Mouse (Mus musculus) kidney, postnatal 0 days (tissue): Measurements from ENCODE around the gene Creb3l1. TPM values are rescaled to one million over a fixed set of nuclear protein-coding genes. Genes with fewer than 3 reads are reported as not detected.

Source experiments
- ATAC-seq: fragments of 200-750 bp; cut with Nextera tagmentation; replicated peaks from 2 replicates; pipeline ENCODE4 v1.8.0; 2017; ENCODE audit warnings: low read depth, moderate number of reproducible peaks, moderate TSS enrichment, moderate library complexity; ENCODE audit not compliant: low FRiP score
- DNase-seq: peaks from one replicate; pipeline ENCODE4 v3.0.0-alpha.2; 2016; ENCODE audit warnings: low spot score
- H3K27ac ChIP-seq: fragments of 300-500 bp; sonication (generic); 2 replicates; pipeline ENCODE4 v1.5.1; 2014; ENCODE audit warnings: mild to moderate bottlenecking
- H3K27me3 ChIP-seq: fragments of 300-500 bp; sonication (generic); 2 replicates; pipeline ENCODE4 v1.6.1; 2014; ENCODE audit warnings: low read length, mixed read lengths; ENCODE audit not compliant: insufficient read depth
- H3K36me3 ChIP-seq: fragments of 300-500 bp; sonication (generic); 2 replicates; pipeline ENCODE4 v1.6.1; 2014; ENCODE audit warnings: low read length, mixed read lengths; ENCODE audit not compliant: insufficient read depth
- H3K4me1 ChIP-seq: fragments of 300-500 bp; sonication (generic); replicated peaks from 2 replicates; pipeline ENCODE4 v1.6.1; 2014; ENCODE audit warnings: antibody characterized with exemption, low read length, mixed read lengths; ENCODE audit not compliant: insufficient read depth
- H3K4me2 ChIP-seq: fragments of 300-500 bp; sonication (generic); 2 replicates; pipeline ENCODE4 v1.6.1; 2014; ENCODE audit warnings: mild to moderate bottlenecking, low read length, moderate library complexity, mixed read lengths
- H3K4me3 ChIP-seq: fragments of 300-500 bp; sonication (generic); replicated peaks from 2 replicates; pipeline ENCODE4 v1.5.1; 2014; ENCODE audit warnings: low read depth, low read length
- H3K9ac ChIP-seq: fragments of 300-500 bp; sonication (generic); 2 replicates; pipeline ENCODE4 v1.6.1; 2014; ENCODE audit warnings: low read depth, low read length
- H3K9me3 ChIP-seq: fragments of 300-500 bp; sonication (generic); replicated peaks from 2 replicates; pipeline ENCODE4 v1.6.1; 2016; ENCODE audit warnings: low read length, inconsistent platforms, mixed read lengths
- CTCF ChIP-seq: IDR thresholded peaks from 2 replicates; pipeline ENCODE4 v1.5.1; 2016; ENCODE audit warnings: antibody characterized with exemption, low read depth, mild to moderate bottlenecking, moderate library complexity
- WGBS: fragments of 180-500 bp; shearing (Covaris S2); extraction: QIAGEN DNeasy Blood & Tissue Kit; methylation state at CpG from one replicate; pipeline ENCODE4 v1.1.7; 2014; 5-methylcytosine and 5-hydroxymethylcytosine counted together
- polyA plus RNA-seq: library from polyadenylated mRNA; unstranded; fragments of >200 nt; fragmentation: Nextera tagmentation; extraction: Ambion mirVana; gene quantifications from 2 replicates; pipeline ENCODE4 v1.2.1, GENCODE M21; 2015

Creb3l1 gene
- polyA plus RNA-seq, 1 experiment from 2014 or later, result 9.3 TPM

DNA sequence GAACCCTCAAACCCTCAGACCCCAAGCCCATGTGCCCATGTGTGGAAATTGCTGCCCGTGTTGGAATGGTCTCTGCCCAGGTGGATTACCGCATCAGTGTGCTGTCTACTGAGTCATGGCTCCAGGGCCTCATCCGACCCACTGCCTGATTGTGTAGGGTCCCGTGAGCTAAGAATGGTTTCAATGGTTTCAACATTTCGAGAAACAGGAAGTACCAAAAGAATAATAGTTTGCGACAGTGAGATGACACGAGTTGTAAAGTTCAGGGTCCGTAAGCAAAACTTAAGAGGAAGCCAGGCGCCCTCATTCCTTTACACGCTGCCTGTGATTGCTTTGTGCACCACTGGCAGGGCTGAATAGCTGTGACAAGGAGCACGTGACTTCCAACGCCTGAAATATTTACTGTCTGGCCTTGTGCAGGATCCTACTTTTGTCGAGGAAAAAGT, 52.2 kb downstream of the Creb3l1 start:
- no peaks in the 10 kb centered on the region for H3K9me3 ChIP-seq
- ATAC-seq (no peak), DNase-seq (peak; percentile 75)
- H3K4me1 ChIP-seq, result peaks cover 24% of the 10 kb centered on the region
- H3K27me3 ChIP-seq, result peaks cover 24% of the 10 kb centered on the region; the same call in 1 of the 2 replicates
- H3K4me2 ChIP-seq, result no peak overlapping the region
- H3K27ac ChIP-seq, result peak overlapping the region; percentile 86
- H3K36me3 ChIP-seq, result no peaks in the 10 kb centered on the region
- no peak for TF ChIP-seq CTCF
- H3K4me3 ChIP-seq, result no peak overlapping the region
- WGBS, result 29% methylated on average over 13 of the region's 13 CpGs
- no peak overlapping the region for H3K9ac ChIP-seq

- Histone ChIP-seq H3K9ac (peak overlapping the region; percentile 29; the same call in 1 of the 2 replicates), H3K27ac (peak overlapping the region; percentile 86), H3K4me3 (no peak overlapping the region), H3K36me3 (no peaks in the 10 kb centered on the region), H3K4me2 (peak overlapping the region; percentile 23), H3K4me1 (peaks cover 24% of the 10 kb centered on the region), H3K9me3 (no peaks in the 10 kb centered on the region), H3K27me3 (peaks cover 24% of the 10 kb centered on the region; the same call in 1 of the 2 replicates)
- no peak for ATAC-seq
- peak; percentile 61 for DNase-seq
- WGBS, result 23% methylated on average over 21 of the region's 21 CpGs
- TF ChIP-seq CTCF, result no peak
These were observed 52.8 kb downstream of the Creb3l1 start for GRCm38 (mm10) chr2:91971231-91972097.

DNA sequence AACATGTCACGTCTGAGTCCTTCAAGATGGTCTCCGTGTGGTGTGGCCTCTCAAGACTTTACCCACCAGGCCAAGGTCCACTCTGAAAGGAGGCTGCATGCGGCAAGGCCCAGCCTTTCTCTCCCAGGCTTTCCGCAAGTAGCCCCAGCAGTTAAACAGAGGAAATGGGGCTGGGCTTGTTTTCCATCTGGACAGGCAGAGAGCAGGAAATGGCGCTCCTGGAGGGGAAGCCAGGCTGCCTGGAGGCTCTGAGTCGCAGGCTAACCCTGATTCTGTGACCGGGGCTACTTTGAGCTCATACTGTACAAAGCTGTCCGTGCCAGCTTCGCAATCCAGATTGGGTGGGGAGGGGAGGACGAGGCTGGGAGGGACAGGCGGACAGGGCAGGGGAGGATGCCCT, 56.3 kb downstream of the Creb3l1 start:
- H3K9ac ChIP-seq, result no peak overlapping the region

GRCm38 (mm10) chr2:91966367-91966766, 57.9 kb downstream of the Creb3l1 start:
- Histone ChIP-seq H3K36me3 (no peaks in the 10 kb centered on the region), H3K4me1 (peaks cover 20% of the 10 kb centered on the region), H3K9ac (no peak overlapping the region), H3K27ac (no peak overlapping the region), H3K4me3 (no peak overlapping the region), H3K27me3 (no peaks in the 10 kb centered on the region), H3K9me3 (no peaks in the 10 kb centered on the region), H3K4me2 (no peak overlapping the region)
- 81% methylated on average over 5 of the region's 5 CpGs for WGBS
- DNase-seq (no peak), ATAC-seq (no peak)
- TF ChIP-seq CTCF, result no peak

More for the DNA sequence above, 56.3 kb downstream of the Creb3l1 start:
- Histone ChIP-seq H3K4me3 (no peak overlapping the region), H3K9me3 (no peaks in the 10 kb centered on the region), H3K4me1 (peaks cover 11% of the 10 kb centered on the region; the same call in 1 of the 2 replicates), H3K4me2 (no peak overlapping the region), H3K36me3 (no peaks in the 10 kb centered on the region), H3K27ac (peak overlapping the region; percentile 78), H3K27me3 (no peaks in the 10 kb centered on the region)
- TF ChIP-seq CTCF, result no peak
- no peak for ATAC-seq
- DNase-seq, result peak; percentile 62
- 42% methylated on average over 11 of the region's 11 CpGs for WGBS

GRCm38 (mm10) chr2:91965417-91965816, 58.9 kb downstream of the Creb3l1 start:
- 14% methylated on average over 20 of the region's 20 CpGs for WGBS
- TF ChIP-seq CTCF, result no peak

GRCm38 (mm10) chr2:91964610-91965204, 59.6 kb downstream of the Creb3l1 start:
- Histone ChIP-seq H3K4me1 (peaks cover 13% of the 10 kb centered on the region), H3K27me3 (no peaks in the 10 kb centered on the region), H3K9me3 (no peaks in the 10 kb centered on the region), H3K27ac (peak overlapping the region; percentile 65; the same call in 1 of the 2 replicates), H3K9ac (no peak overlapping the region), H3K36me3 (no peaks in the 10 kb centered on the region), H3K4me3 (peak overlapping the region; percentile 23), H3K4me2 (peak overlapping the region; percentile 92)
- no peak for TF ChIP-seq CTCF
- ATAC-seq (no peak), DNase-seq (no peak)
- 66% methylated on average over 3 of the region's 3 CpGs for WGBS

More at GRCm38 (mm10) chr2:91965417-91965816, 58.9 kb downstream of the Creb3l1 start:
- Histone ChIP-seq H3K27ac (peak overlapping the region; percentile 65), H3K4me1 (peaks cover 13% of the 10 kb centered on the region), H3K9ac (peak overlapping the region; percentile 43), H3K4me3 (peak overlapping the region; percentile 23), H3K36me3 (no peaks in the 10 kb centered on the region), H3K9me3 (no peaks in the 10 kb centered on the region), H3K4me2 (peak overlapping the region; percentile 92), H3K27me3 (no peaks in the 10 kb centered on the region)
- ATAC-seq, result no peak
- DNase-seq, result peak; percentile 71
